Mouse (Mus musculus) lung, postnatal 36 days (tissue): Measurements from ENCODE around the gene Cdadc1.
A peak's percentile ranks its signal among the peaks of the same experiment; 100 is the strongest.

ENCODE experiments used
- DNase-seq: peaks from one replicate; pipeline ENCODE4 v3.0.0; 2022; ENCODE audit warnings: mixed read lengths

Cdadc1 gene

DNA sequence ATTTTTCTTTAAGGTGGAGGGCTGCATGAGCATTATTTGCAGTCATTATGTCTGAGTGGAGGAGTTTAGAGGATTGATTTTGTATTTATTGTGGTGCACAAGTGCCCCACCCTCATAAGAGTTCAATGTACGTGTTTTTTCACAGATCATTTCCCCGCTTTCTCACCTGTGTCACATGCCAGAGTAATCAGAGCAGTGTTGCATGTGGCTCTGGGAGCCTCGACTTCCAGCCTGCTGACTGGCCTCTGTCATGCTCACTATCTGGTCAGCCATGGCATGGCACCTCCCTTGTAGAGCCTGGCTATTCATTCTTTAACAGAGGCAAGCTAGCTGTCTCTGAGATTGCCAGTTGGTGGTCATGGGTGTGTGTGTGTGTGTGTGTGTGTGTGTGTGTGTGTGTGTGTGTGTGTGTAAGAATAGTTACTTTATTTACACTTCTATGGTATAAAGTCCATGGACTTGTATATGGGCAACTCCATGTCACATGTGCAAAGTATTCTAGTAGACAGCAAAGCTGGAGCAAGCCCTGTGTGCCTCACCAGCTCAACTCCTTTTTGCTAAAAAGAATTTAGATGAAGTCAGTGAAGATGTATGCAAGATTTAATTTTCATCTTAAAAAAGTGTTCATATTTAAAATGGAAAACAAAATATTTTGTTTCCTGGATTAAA is 54.5 kb downstream of the Cdadc1 start:
- DNase-seq, result no peak

DNA sequence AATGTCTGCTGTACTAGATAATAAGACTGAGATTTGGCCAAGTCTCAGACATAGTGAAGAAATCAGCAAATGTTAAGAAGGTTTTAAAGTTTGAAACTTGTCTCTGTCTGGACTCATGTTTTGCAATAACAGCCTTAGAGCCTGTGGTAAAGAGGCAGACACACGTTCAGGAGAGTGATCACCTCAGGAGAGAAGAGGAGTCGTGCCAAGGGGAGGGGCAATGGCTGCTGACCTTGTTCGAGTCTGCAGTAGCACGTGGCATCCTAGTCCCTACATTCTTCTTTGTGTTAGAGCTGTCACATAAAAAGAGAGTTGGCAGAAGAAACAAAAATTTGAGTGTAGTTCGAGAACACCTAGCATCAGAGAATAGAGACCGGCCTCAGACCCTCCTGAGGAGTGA is 57.0 kb downstream of the Cdadc1 start:
- peak; percentile 48 for DNase-seq

- DNase-seq, result no peak
Measured at GRCm38 (mm10) chr14:59540230-59540629, 57.5 kb downstream of the Cdadc1 start.

DNA sequence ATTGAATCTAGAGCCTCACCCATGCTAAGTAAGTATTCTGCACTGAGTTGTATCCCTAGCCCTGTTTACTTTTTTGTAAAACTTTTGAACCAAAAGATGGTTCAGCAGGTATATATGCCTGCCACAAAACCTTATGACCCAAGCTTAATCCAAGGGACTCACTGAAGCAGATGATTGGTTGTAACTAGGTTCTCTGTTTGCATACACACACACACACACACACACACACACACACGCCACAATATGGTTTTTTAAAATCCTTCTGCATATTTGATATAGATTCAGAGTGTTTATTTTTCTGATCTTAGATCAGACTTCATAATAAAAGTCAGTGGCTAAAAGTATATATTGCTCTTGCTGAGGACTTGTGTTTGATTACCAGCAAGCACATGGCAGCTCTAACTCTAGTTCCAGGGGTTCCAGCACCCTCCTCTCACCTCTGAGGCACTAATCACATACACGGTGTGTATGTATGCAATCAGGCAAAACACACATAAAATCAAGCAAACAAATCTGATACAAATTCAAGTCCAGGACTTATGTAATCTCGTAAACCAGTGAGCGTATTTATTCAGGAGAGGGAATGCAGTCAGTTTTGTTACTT is 59.8 kb downstream of the Cdadc1 start:
- no peak for DNase-seq

DNA sequence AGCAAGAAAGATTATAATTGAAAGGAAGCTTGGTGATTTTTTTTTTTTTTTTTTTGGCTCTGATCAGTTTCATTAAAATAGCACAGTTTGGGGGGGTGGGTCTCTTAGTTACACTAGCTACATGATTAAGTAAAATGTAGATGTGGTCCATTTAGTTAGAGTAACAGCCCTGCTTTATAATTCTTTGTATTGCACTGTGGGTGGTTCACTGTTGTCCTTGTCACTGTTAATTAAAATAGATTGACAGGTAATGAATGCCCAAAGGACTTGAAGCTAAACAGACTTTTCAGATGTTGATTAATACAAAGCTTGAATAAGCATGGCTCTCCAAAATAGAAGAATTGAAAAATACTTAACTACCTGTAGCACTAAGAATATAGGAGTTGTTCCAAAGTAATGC is 63.9 kb downstream of the Cdadc1 start:
- no peak for DNase-seq

- DNase-seq, result no peak
Measured at GRCm38 (mm10) chr14:59532986-59533385, 64.8 kb downstream of the Cdadc1 start.

GRCm38 (mm10) chr14:59530801-59531200 is 67.0 kb downstream of the Cdadc1 start:
- DNase-seq, result no peak

DNA sequence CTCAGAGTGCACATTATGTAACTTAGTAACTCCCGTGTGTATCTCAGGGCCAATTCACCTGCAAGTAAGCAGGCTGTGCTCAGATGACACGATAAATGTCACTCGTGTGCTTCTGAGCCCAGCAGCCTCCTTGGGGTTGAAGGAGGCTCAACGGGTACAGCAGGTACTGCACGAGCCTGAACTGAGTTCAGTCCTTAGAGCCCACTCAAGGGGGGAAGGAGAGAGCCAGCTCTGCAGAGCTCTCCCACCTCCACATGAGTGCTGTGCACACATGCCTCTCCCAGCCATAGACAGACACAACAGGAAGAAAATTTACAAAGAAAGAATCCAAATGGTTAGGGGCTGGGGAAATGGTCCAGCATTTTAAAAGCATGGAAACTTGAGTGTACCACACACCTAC is 71.9 kb downstream of the Cdadc1 start:
- no peak for DNase-seq

DNA sequence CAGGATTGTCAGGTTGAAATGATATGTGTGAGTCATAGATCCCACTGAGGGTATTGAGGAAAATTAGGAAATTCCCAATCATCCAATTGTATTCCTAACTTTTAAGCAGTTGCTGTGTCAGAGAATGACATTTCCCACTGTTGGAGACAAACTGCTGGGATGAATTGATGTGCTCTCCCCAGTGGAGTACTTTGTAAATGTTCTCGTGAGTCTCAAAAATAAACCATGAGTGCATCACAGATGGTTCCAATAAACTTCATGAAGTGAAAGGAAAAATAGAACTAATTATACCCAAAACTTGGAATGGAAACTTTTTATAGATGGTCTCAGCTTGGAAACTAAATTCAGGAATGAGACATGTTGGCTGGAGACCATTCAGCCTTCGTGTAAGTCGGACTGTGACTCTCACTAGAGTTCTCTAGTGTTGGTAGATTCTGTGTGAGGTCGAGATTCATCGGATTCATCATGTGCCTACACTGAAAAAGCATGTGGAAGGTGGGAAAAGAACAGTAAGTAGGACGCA is 83.8 kb downstream of the Cdadc1 start:
- DNase-seq, result no peak
